Mouse (Mus musculus) bone marrow macrophage, adult 2 months (primary cell): Measurements from ENCODE around the gene Vars2.

Experiments used
- CTCF ChIP-seq: IDR thresholded peaks from 2 replicates; pipeline ENCODE4 v1.5.1; 2012; ENCODE audit warnings: low read depth, mild to moderate bottlenecking, low read length, moderate library complexity
- POLR2A ChIP-seq: IDR thresholded peaks from 2 replicates; pipeline ENCODE4 v1.6.1; 2012; ENCODE audit warnings: mild to moderate bottlenecking, low read depth, low read length, borderline replicate concordance

GRCm38 (mm10) chr17:35703065-35703464 lies 35.7 kb upstream of the Vars2 start:
- TF ChIP-seq CTCF (no peak), POLR2A (no peak)
